In the genomic region with DNA sequence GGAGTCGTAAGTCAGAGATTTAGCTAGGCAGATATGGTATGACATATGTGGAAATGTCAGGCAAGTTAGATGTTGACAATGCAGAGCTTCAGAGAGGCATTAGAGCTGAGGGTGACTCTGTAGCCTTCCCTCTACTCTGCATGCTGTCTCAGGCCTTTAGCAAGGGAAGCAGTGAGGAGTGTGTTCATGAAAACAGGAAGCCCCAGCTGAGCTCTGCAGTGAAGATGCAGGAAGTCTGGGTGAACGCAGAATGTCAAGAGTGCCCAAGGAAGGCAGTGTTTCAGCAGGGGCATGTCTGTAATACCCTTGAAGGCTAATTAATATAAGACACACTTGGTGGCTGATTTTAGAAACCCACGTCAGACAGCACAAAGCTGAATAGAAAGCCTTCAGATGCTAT, we compare ENCODE assay signal across 24 mouse cellular contexts.
DNase-seq lines count a peak whose midpoint lies in the region; ATAC-seq and TF ChIP-seq lines count a peak whose summit lies in the region.
"Had no signal": no experiment of that assay in that cellular context is flagged by ENCODE, and none has a peak within 500 bp of the region (broad histone marks: within the 10 kb centered on the region; RNA-seq: fewer than 3 reads in every experiment).

No protein-coding gene starts in this region.

- peaks cover 24% of the 10 kb centered on the region for H3K4me1 ChIP-seq in cerebellum, adult 2 months (ENCODE audit: control insufficient read depth, insufficient read depth, low read length)
- H3K4me1 ChIP-seq in lung, embryonic 14.5 days (ENCODE audit: insufficient read depth) = no peaks in the 10 kb centered on the region
- H3K4me1 ChIP-seq in hindbrain, embryonic 10.5 days (replicated peaks) = no peaks in the 10 kb centered on the region
- H3K4me1 ChIP-seq: embryonic facial prominence, embryonic 13.5 days; embryonic facial prominence, embryonic 15.5 days; forebrain, embryonic 10.5 days; forebrain, embryonic 12.5 days had no signal

- ATAC-seq in lung, embryonic 14.5 days (ENCODE audit: insufficient read depth) = 0 out of 2 replicates have a peak, but pooled peaks have one; percentile 28
- peak; percentile 86 to 93 for ATAC-seq in hematopoietic stem cell, adult 5-6 weeks (replicated peaks in 1 of 2; ENCODE audit: insufficient read depth in 1 of 2, low FRiP score in 2 of 2, low TSS enrichment in 1 of 2, low read depth in 1 of 2, poor library complexity in 2 of 2, severe bottlenecking in 2 of 2)
- ATAC-seq: CD4-positive, CD25-positive, alpha-beta regulatory T cell, adult 4 months; forebrain, embryonic 14.5 days; forebrain, postnatal 0 days; Patski had no signal

- TF ChIP-seq POLR2A in cerebellum, adult 2 months (IDR thresholded peaks at IDR 0.05; ENCODE audit: borderline replicate concordance, insufficient read depth, low read length) = no peak

- H3K27me3 ChIP-seq in cerebellum, adult 2 months (ENCODE audit: control insufficient read depth, insufficient read depth, low read length) = no peaks in the 10 kb centered on the region
- no peaks in the 10 kb centered on the region for H3K27me3 ChIP-seq in lung, embryonic 14.5 days (ENCODE audit: insufficient read depth, low read length)
- H3K27me3 ChIP-seq in hindbrain, embryonic 10.5 days (ENCODE audit: insufficient read depth, poor library complexity, severe bottlenecking) = no peaks in the 10 kb centered on the region
- H3K27me3 ChIP-seq: embryonic facial prominence, embryonic 13.5 days; embryonic facial prominence, embryonic 15.5 days; forebrain, embryonic 12.5 days had no signal

- no peak overlapping the region for H3K4me3 ChIP-seq in cerebellum, adult 2 months (replicated peaks; ENCODE audit: insufficient read depth, low read depth, low read length)
- no peak overlapping the region for H3K4me3 ChIP-seq in lung, embryonic 14.5 days (ENCODE audit: low read depth, low read length)
- H3K4me3 ChIP-seq in hindbrain, embryonic 10.5 days = no peak overlapping the region
- H3K4me3 ChIP-seq: embryonic facial prominence, embryonic 13.5 days; embryonic facial prominence, embryonic 15.5 days; erythroblast, embryonic 14.5 days; forebrain, embryonic 10.5 days; forebrain, embryonic 12.5 days had no signal

- no peak for TF ChIP-seq CTCF in cerebellum, adult 2 months (IDR thresholded peaks at IDR 0.05; ENCODE audit: borderline replicate concordance, insufficient read depth, low read depth, low read length)
- TF ChIP-seq CTCF in lung, embryonic 14.5 days (IDR thresholded peaks at IDR 0.05; ENCODE audit: low read depth) = no peak

- H3K4me2 ChIP-seq in lung, embryonic 14.5 days = no peak overlapping the region
- H3K4me2 ChIP-seq: embryonic facial prominence, embryonic 13.5 days; embryonic facial prominence, embryonic 15.5 days; forebrain, embryonic 12.5 days had no signal

- peak in 1 of 2 experiments; percentile 35 for DNase-seq in cerebellum, adult 2 months
- DNase-seq in cerebellum, adult 8-10 months = no peak
- DNase-seq in lung, embryonic 14.5 days = peak; percentile 2
- no peak for DNase-seq in lung, postnatal 10 days
- DNase-seq in hindbrain, embryonic 10.5 days (ENCODE audit: low spot score) = no peak
- no peak for DNase-seq in T-cell, adult 2 months (ENCODE audit: low spot score)
- DNase-seq: adrenal gland, adult 2 months; adrenal gland, postnatal 10 days; adrenal gland, postnatal 25 days; B cell, adult 2 months; cerebellum, adult 11-12 months; cerebellum, postnatal 10 days; embryo, embryonic 11 days; forebrain, postnatal 0 days had no signal

- H3K9ac ChIP-seq in lung, embryonic 14.5 days = no peak overlapping the region
- H3K9ac ChIP-seq: embryonic facial prominence, embryonic 13.5 days; embryonic facial prominence, embryonic 15.5 days; forebrain, embryonic 12.5 days; forebrain, postnatal 0 days had no signal

- H3K36me3 ChIP-seq in lung, embryonic 14.5 days (ENCODE audit: insufficient read depth) = no peaks in the 10 kb centered on the region
- H3K36me3 ChIP-seq in hindbrain, embryonic 10.5 days = no peaks in the 10 kb centered on the region
- H3K36me3 ChIP-seq: embryonic facial prominence, embryonic 13.5 days; embryonic facial prominence, embryonic 15.5 days; forebrain, embryonic 10.5 days; forebrain, embryonic 12.5 days; G1E had no signal

- H3K27ac ChIP-seq in cerebellum, adult 2 months (ENCODE audit: insufficient read depth, low read length) = peak overlapping the region; percentile 86
- no peak overlapping the region for H3K27ac ChIP-seq in lung, embryonic 14.5 days (ENCODE audit: low read depth)
- no peak overlapping the region for H3K27ac ChIP-seq in hindbrain, embryonic 10.5 days
- H3K27ac ChIP-seq: embryonic facial prominence, embryonic 13.5 days; embryonic facial prominence, embryonic 15.5 days; forebrain, embryonic 10.5 days; forebrain, embryonic 12.5 days had no signal

- 35% methylated on average over 3 of the region's 3 CpGs for WGBS in cerebellum, adult 2 months
- 56% methylated on average over 3 of the region's 3 CpGs for WGBS in lung, embryonic 14.5 days
- 83% methylated on average over 3 of the region's 3 CpGs for WGBS in hindbrain, embryonic 10.5 days

- no peaks in the 10 kb centered on the region for H3K9me3 ChIP-seq in lung, embryonic 14.5 days (ENCODE audit: low read depth, low read length)
- no peaks in the 10 kb centered on the region for H3K9me3 ChIP-seq in hindbrain, embryonic 10.5 days
- H3K9me3 ChIP-seq: embryonic facial prominence, embryonic 13.5 days; embryonic facial prominence, embryonic 15.5 days; forebrain, embryonic 10.5 days; forebrain, embryonic 12.5 days had no signal
